ENCODE assay signal across 19 mouse cellular contexts in genomic region chr4:149159891-149160290, GRCm38 (mm10). TPM values are rescaled to one million over a fixed set of nuclear protein-coding genes. Genes with fewer than 3 reads are reported as not detected.
DNase-seq lines count a peak whose midpoint lies in the region; ATAC-seq and TF ChIP-seq lines count a peak whose summit lies in the region.
"Had no signal": no experiment of that assay in that cellular context is flagged by ENCODE, and none has a peak within 500 bp of the region (broad histone marks: within the 10 kb centered on the region; RNA-seq: fewer than 3 reads in every experiment).

No protein-coding gene starts in this region.

- TF ChIP-seq CTCF in E14TG2a.4 (conservative IDR thresholded peaks at IDR 0.05; ENCODE audit: low read length) (no peak), MEL (IDR thresholded peaks at IDR 0.05 in 2 of 3, conservative IDR thresholded peaks at IDR 0.05 in 1 of 3; ENCODE audit: control insufficient read depth in 1 of 3, insufficient read depth in 1 of 3, low read depth in 2 of 3, low read length in 3 of 3, poor library complexity in 1 of 3, severe bottlenecking in 1 of 3) (no peak)

- peak; percentile 94 for DNase-seq in heart, adult 11 months
- no peak for DNase-seq in heart, postnatal 10 days
- peak; percentile 44 for DNase-seq in MEL (ENCODE audit: low read depth, low spot score)
- no peak for DNase-seq in frontal cortex, postnatal 14 days (ENCODE audit: low spot score in 2 of 2)
- DNase-seq in left cerebral cortex, adult 8-10 months (ENCODE audit: low spot score in 2 of 2): no peak
- DNase-seq: adrenal gland, adult 2 months; adrenal gland, postnatal 10 days; cerebellum, adult 11-12 months; cerebellum, adult 2 months; cerebellum, adult 9-10 months; cerebellum, postnatal 10 days; cerebellum, postnatal 25 days; forebrain, postnatal 0 days had no signal

- H3K9me3 ChIP-seq in E14TG2a.4 (ENCODE audit: low read length) (no peaks in the 10 kb centered on the region), MEL (replicated peaks; ENCODE audit: insufficient read depth, low read length) (no peaks in the 10 kb centered on the region)
- H3K9me3 ChIP-seq: embryonic facial prominence, embryonic 12.5 days; forebrain, embryonic 13.5 days; forebrain, embryonic 15.5 days had no signal

- intact Hi-C loops in heart, postnatal 10 days (cut with DNase I): no loop called here

- H3K4me1 ChIP-seq in E14TG2a.4 (replicated peaks; ENCODE audit: low read depth, low read length): peaks cover 96% of the 10 kb centered on the region
- H3K4me1 ChIP-seq in MEL (ENCODE audit: control insufficient read depth in 1 of 2, insufficient read depth in 2 of 2, low read length in 2 of 2): peaks cover 12 to 28% of the 10 kb centered on the region in 2 experiments
- H3K4me1 ChIP-seq: embryonic facial prominence, embryonic 12.5 days had no signal

- no peak for TF ChIP-seq EP300 in MEL (IDR thresholded peaks at IDR 0.05; ENCODE audit: low read depth in 1 of 2, low read length in 2 of 2)

- H3K4me3 ChIP-seq in E14TG2a.4 (replicated peaks; ENCODE audit: low read length): peak overlapping the region; percentile 55
- H3K4me3 ChIP-seq in MEL (ENCODE audit: control insufficient read depth in 1 of 2, insufficient read depth in 1 of 2, low read depth in 2 of 2, low read length in 2 of 2): no peak overlapping the region
- H3K4me3 ChIP-seq: embryonic facial prominence, embryonic 10.5 days; embryonic facial prominence, embryonic 12.5 days; forebrain, embryonic 13.5 days; forebrain, embryonic 15.5 days had no signal

- peaks cover 7% of the 10 kb centered on the region; the same call in 1 of the 2 replicates for H3K79me2 ChIP-seq in MEL (ENCODE audit: control insufficient read depth, insufficient read depth, low read length, poor library complexity)

- ATAC-seq in megakaryocyte, adult 5-6 weeks (ENCODE audit: poor library complexity, severe bottlenecking): peak; percentile 20
- ATAC-seq: forebrain, embryonic 13.5 days; forebrain, embryonic 15.5 days; forebrain, postnatal 0 days had no signal

- peak overlapping the region; percentile 85 for H3K27ac ChIP-seq in MEL (ENCODE audit: control insufficient read depth, low read depth, low read length)
- H3K27ac ChIP-seq: embryonic facial prominence, embryonic 10.5 days; embryonic facial prominence, embryonic 12.5 days; forebrain, embryonic 13.5 days; forebrain, embryonic 15.5 days had no signal

- peak overlapping the region; percentile 35; the same call in 1 of the 2 replicates for H3K9ac ChIP-seq in MEL (ENCODE audit: control insufficient read depth, low read depth, low read length, poor library complexity, severe bottlenecking)
- H3K9ac ChIP-seq: embryonic facial prominence, embryonic 12.5 days; forebrain, embryonic 13.5 days; forebrain, embryonic 15.5 days; forebrain, postnatal 0 days had no signal

- H3K27me3 ChIP-seq in E14TG2a.4 (ENCODE audit: insufficient read depth, low read length) (no peaks in the 10 kb centered on the region), MEL (ENCODE audit: control insufficient read depth in 1 of 2, insufficient read depth in 2 of 2, low read length in 2 of 2) (no peaks in the 10 kb centered on the region)
- H3K27me3 ChIP-seq: embryonic facial prominence, embryonic 12.5 days; forebrain, embryonic 13.5 days; forebrain, embryonic 15.5 days had no signal

- TF ChIP-seq RAD21 in MEL (IDR thresholded peaks at IDR 0.05; ENCODE audit: low read depth, low read length): no peak

- TF ChIP-seq POLR2A in MEL (IDR thresholded peaks at IDR 0.05; ENCODE audit: control insufficient read depth in 1 of 2, insufficient read depth in 1 of 2, low read depth in 1 of 2, low read length in 2 of 2, poor library complexity in 1 of 2): no peak

- peaks cover 97% of the 10 kb centered on the region for H3K36me3 ChIP-seq in E14TG2a.4 (ENCODE audit: insufficient read depth, low read length)
- H3K36me3 ChIP-seq in MEL (ENCODE audit: control insufficient read depth in 1 of 2, insufficient read depth in 2 of 2, low read length in 2 of 2): peaks cover 18 to 35% of the 10 kb centered on the region in 2 experiments

TF ChIP-seq in MEL, 35 proteins besides CTCF, POLR2A, EP300 and RAD21:
- TF ChIP-seq TBP (IDR thresholded peaks at IDR 0.05; ENCODE audit: low read depth, low read length) (no peak), MYB (IDR thresholded peaks at IDR 0.05; ENCODE audit: low read depth, low read length) (no peak), NELFE (IDR thresholded peaks at IDR 0.05; ENCODE audit: low read depth, low read length) (no peak), MAFK (IDR thresholded peaks at IDR 0.05; ENCODE audit: borderline replicate concordance, low read depth, low read length) (no peak), MAZ (IDR thresholded peaks at IDR 0.05; ENCODE audit: low read depth, low read length) (no peak), SIN3A (IDR thresholded peaks at IDR 0.05; ENCODE audit: low read length) (no peak), GATA1 (IDR thresholded peaks at IDR 0.05; ENCODE audit: low read depth, low read length) (no peak), ZNF384 (IDR thresholded peaks at IDR 0.05; ENCODE audit: low read depth, low read length) (no peak), ZKSCAN1 (IDR thresholded peaks at IDR 0.05; ENCODE audit: low read depth, low read length) (no peak)

RNA-seq across cellular contexts. Expression of gene Pgd, which starts 6.7 kb away (rescaled TPM):
- 10 to 100 TPM; 52.7 to 57.4 TPM for total RNA-seq in heart, postnatal 10 days (2021)
- total RNA-seq in MEL (2012; rRNA removed): 116 and 133 TPM in 2 replicates
- polyA plus RNA-seq in MEL (2012; ENCODE audit: insufficient read depth in 1 of 2, insufficient read length in 2 of 2, low read depth in 1 of 2, low replicate concordance in 2 of 2, missing spikeins in 1 of 2): 100 to 1,000 TPM in 1 of 2 experiments, not detected in 1; 219 TPM
- 163 and 175 TPM in 2 replicates for total RNA-seq in megakaryocyte, adult 5-6 weeks (2015)
- total RNA-seq in megakaryocyte, adult 5-6 weeks (2017): 146 and 161 TPM in 2 replicates
- total RNA-seq in left cerebral cortex, adult 8-10 months (2022): 10 to 100 TPM; 36.0 to 43.8 (median 40.9) TPM

RNA-seq across cellular contexts. Expression of gene Cenps, which starts 22.5 kb away (rescaled TPM):
- total RNA-seq in heart, postnatal 10 days (2021): 10 to 100 TPM in 1 of 2 experiments, 1 to 10 TPM in 1; 9.7 to 12.2 TPM
- 12.8 and 13.4 TPM in 2 replicates for total RNA-seq in MEL (2012; rRNA removed)
- 10 to 100 TPM in 1 of 2 experiments, not detected in 1; 60.7 TPM for polyA plus RNA-seq in MEL (2012; ENCODE audit: insufficient read depth in 1 of 2, insufficient read length in 2 of 2, low read depth in 1 of 2, low replicate concordance in 2 of 2, missing spikeins in 1 of 2)
- 13.0 and 15.8 TPM in 2 replicates for total RNA-seq in megakaryocyte, adult 5-6 weeks (2015)
- total RNA-seq in megakaryocyte, adult 5-6 weeks (2017): 7.7 and 18.6 TPM in 2 replicates
- total RNA-seq in left cerebral cortex, adult 8-10 months (2022): 10 to 100 TPM; 24.4 to 29.1 (median 25.8) TPM

RNA-seq across cellular contexts. Expression of gene Cort, which starts 33.3 kb away (rescaled TPM):
- under 1 TPM; 0.42 to 0.55 TPM for total RNA-seq in heart, postnatal 10 days (2021)
- 0.39 and 0.62 TPM in 2 replicates for total RNA-seq in MEL (2012; rRNA removed)
- polyA plus RNA-seq in MEL (2012; ENCODE audit: insufficient read depth in 1 of 2, insufficient read length in 2 of 2, low read depth in 1 of 2, low replicate concordance in 2 of 2, missing spikeins in 1 of 2): 1 to 10 TPM in 1 of 2 experiments, not detected in 1; 2.0 TPM
- total RNA-seq in megakaryocyte, adult 5-6 weeks (2015): not detected in 2 replicates
- 0.51 TPM in 1 of 2 replicates, not detected in the other for total RNA-seq in megakaryocyte, adult 5-6 weeks (2017)
- total RNA-seq in left cerebral cortex, adult 8-10 months (2022): 10 to 100 TPM in 3 of 4 experiments, 1 to 10 TPM in 1; 8.3 to 14.0 (median 11.0) TPM
- polyA plus RNA-seq: adrenal gland, adult 2 months; embryonic facial prominence, embryonic 12.5 days; forebrain, embryonic 13.5 days had no signal

RNA-seq across cellular contexts. Expression of gene Dffa, which starts 55.9 kb away (rescaled TPM):
- total RNA-seq in heart, postnatal 10 days (2021): 10 to 100 TPM; 33.5 to 38.7 TPM
- total RNA-seq in MEL (2012; rRNA removed): 16.6 and 20.2 TPM in 2 replicates
- 10 to 100 TPM in 1 of 2 experiments, not detected in 1; 33.0 TPM for polyA plus RNA-seq in MEL (2012; ENCODE audit: insufficient read depth in 1 of 2, insufficient read length in 2 of 2, low read depth in 1 of 2, low replicate concordance in 2 of 2, missing spikeins in 1 of 2)
- 11.5 and 14.6 TPM in 2 replicates for total RNA-seq in megakaryocyte, adult 5-6 weeks (2015)
- 14.8 and 16.7 TPM in 2 replicates for total RNA-seq in megakaryocyte, adult 5-6 weeks (2017)
- 10 to 100 TPM; 55.8 to 62.6 (median 58.1) TPM for total RNA-seq in left cerebral cortex, adult 8-10 months (2022)

Comparison
In these comparisons a context has a peak if more than half of its experiments do, and no peak if none do; other contexts are left out.
1. DNase-seq: peak in heart, adult 11 months (single experiment) and MEL (single experiment); none in heart, postnatal 10 days (0 of 2), frontal cortex, postnatal 14 days (0 of 2) and left cerebral cortex, adult 8-10 months (0 of 2).